Mouse (Mus musculus): ENCODE measurements around the gene Fam19a5.

Gene Fam19a5

DNA sequence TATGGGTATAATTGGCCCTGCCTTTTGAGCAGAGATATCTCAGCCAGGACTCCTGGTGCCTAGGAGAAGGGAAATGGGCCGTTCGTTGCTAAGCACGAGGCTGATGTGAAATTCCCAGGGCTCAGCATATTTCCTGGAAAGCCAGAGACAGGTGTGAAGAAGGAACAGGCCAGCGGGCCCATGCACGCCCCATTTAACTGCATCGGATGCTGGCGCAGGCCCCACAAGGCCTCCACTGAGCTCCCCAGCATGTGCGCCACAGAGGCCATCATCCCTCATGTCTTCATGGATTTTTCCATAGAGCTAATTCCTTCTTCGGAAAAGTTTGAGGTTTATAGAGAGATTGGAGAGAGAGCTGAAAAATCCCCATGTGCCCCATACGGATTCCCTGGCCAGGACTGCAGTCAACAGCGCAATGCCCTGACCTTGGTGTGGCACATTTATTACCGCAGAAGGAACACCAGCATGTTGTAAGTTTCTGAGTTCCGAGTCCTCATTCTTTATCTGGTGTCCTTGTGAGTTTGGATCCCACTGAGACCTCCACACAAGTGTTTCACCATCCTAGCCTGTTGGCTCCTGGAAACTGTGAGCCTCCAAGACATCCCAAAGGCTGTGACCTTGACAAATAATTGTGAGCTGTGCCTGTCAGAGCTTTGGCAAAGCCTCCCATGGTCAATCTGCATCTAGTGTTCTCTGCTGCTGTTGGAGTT lies 122.1 kb downstream of the Fam19a5 start:
- DNase-seq (ENCODE audit: low read depth, low spot score) = no peak

DNA sequence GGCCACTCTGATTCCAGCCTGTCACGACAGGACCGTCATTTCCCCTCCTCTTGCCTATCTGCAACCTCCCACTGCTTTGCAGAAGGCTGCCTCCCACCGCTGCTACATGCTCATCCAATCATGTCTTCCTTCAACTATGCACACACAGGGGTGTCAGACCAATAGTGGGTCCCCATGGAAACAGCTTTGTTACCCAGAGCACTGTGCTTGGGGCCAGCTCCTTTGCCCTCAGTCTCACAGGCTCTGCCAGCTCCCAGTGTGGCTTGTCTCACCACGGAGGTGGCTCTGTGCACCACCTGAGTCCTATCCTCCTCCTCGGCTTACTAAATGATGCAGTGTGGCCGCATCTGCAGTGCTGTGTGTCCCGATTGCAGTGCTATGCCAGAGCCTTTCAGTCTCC lies 123.3 kb downstream of the Fam19a5 start:
- no peak for DNase-seq (ENCODE audit: low read depth, low spot score)

DNA sequence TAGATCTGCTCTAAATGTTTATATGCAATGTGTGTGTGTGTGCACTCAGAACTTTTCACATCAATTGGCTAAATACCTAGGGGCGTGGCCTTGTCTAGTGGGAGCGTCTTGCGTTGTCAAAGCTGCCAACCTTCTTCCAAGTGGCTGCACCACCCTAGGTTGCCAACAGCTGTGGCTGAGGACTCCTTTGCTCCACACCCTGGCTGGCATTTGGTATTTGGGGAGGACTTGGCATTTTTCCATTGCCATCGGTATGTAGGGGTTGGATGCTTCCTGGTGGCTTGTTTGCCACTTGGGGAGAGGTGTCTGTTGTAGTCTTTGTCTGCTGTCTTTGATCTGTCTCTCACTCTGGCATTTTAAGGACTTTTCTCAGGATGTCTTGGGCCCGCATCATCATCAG lies 124.0 kb downstream of the Fam19a5 start:
- DNase-seq (ENCODE audit: low read depth, low spot score) = no peak

- no peak for DNase-seq (ENCODE audit: low read depth, low spot score)
Measured at GRCm38 (mm10) chr15:87671929-87672328, 127.8 kb downstream of the Fam19a5 start.

GRCm38 (mm10) chr15:87678711-87679110 lies 134.6 kb downstream of the Fam19a5 start:
- DNase-seq (ENCODE audit: low read depth, low spot score) = no peak

DNA sequence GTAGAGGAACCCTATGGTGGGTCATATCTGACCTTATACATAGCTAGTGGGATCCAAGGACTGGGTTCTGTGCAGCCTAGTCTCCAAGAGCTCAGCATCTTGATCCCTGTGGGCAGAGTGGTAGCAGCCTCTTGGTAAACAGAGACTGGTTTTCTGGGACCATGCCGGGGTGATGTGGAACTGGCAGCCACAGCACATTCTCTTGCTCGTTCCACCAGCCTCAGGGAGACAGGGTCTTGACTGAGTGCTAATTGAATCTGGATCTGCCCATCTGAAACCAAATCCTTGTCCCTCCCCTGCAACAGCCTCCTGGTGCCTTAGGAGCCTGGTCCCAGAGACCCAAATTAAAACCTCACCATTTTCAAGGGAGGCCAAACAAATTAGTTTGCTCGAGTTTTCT lies 138.3 kb downstream of the Fam19a5 start:
- no peak for DNase-seq (ENCODE audit: low read depth, low spot score)

DNA sequence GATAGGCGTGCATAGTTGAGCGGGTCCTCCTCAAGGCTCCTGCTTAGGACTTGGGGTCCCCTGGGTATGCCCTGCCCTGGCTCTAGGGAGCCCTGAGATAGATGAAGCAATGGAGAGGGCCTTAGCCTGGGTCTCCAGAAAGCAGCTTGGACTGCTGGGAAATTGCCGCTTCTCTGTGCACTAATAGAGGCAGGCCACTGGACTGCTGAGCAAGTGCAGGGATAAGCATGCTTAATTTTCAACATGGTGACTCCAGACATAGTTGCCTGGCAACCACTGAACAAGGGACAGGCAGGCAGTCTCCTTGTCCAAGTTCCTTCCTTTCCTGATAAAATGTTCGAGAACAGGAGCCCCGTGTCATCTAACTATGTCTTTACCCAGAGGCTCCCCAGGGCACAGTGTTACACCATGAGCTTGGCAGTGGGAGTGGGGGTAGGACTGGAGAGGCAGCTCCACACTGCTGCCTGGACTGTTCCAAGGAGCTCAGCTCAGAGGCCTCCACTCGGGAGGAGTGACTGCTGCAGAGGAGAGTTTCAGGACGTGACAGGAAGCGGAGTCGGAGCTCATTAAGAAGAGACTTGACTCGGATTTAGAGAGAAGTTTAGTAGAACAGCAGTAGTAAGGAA lies 142.4 kb downstream of the Fam19a5 start:
- DNase-seq (ENCODE audit: low read depth, low spot score) = no peak

DNA sequence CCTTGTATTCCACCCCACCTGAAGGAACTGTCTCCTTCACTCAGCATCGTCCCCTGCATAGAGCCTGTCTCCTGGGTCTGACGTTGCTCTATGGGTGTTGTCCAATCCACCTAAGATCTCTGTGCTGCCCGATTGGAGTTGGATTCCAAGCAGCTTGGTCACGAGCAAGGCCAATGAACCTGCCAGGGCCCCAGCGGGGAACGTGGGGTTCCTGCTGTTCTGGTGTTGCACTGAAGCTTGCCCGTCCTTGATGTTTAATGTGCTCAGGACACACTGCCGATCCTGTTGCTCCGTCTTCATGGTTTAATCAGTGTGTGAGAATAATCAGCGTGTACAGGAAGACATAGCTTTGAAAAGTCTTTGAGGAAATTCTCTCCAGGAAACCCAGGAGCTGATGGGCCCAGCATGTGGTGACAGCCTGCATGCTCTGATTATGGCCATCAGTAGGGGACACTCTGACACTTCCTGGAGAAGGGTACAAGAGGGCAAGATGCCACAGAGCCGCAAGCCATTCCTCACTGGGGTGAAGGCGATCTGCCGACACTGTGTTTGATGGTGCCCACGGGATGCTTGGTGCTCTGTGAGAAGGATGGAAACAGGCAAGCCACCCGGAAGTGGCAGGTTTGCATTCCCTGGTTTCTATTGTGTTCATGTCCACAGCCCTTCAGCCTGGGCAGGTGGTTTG lies 147.3 kb downstream of the Fam19a5 start:
- no peak for DNase-seq (ENCODE audit: low read depth, low spot score)

GRCm38 (mm10) chr15:87691958-87692357 lies 147.9 kb downstream of the Fam19a5 start:
- DNase-seq (ENCODE audit: low read depth, low spot score) = no peak

GRCm38 (mm10) chr15:87692394-87692793 lies 148.3 kb downstream of the Fam19a5 start:
- no peak for DNase-seq (ENCODE audit: low read depth, low spot score)

GRCm38 (mm10) chr15:87692865-87693513 lies 148.9 kb downstream of the Fam19a5 start:
- DNase-seq (ENCODE audit: low read depth, low spot score) = no peak

DNA sequence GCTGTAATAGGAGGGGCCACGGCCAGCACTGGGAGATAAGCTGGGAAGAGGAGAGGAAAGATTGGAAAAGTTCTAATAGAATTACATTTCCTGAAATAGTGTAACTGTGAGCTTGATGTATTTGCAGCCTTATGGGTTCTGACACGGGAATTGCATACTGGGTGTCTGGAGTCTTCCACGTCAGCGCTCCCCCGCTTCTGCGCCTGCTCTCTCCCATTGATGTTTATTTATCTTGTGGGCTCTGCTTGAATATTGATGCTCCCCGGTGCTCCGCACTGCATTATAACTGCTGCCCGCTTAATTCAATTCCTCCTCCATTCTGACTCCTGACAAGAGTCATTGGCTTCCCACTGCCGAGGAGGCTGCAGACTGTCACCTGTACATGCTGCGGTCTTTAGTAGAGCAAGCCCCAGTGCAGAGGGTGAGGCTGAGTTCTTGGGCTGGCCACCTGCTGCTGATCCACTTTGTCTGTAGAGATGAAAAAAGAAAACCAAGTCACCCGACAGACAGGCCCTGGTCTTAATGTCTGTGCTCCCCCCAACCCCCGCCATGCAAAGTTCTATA lies 153.4 kb downstream of the Fam19a5 start:
- no peak for DNase-seq (ENCODE audit: low read depth, low spot score)

DNA sequence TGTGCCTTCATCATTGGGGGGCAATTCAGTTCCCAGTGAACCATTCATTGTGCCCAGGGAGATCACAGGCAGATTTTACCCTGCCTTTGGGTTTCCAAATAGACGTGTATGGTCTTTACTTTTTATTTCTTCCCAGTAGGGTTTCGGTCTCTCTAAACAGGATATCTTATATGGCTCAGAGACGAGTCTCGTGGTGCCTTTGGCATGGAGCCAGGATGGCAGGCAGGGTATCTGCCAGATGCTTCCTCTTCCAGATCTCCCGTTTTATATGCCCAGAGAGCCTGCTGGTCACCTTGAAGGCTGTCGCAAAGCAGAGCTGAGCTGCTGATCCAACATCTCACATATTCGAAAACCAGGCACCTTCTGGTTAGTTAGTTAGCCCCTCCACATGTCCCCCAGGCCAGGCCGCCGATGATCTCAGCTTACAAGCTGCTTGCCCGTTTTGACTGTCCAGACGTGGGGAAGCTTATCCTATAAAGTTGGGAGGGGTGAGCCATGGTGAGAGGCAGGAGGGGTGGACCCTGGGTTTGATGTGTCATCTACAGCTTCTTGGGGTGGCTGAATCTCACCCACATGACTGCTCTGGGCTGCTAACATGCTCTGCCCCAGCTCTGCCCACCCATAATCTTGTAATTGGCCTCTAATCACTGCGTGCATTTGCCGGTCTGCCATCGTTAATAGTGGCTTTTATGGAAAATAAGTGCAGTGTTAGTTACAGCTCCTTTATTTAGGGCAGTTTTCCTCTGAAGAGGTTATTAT lies 154.6 kb downstream of the Fam19a5 start:
- no peak for DNase-seq (ENCODE audit: low read depth, low spot score)

- no peak for DNase-seq (ENCODE audit: low read depth, low spot score)
Measured at GRCm38 (mm10) chr15:87702821-87703220, 158.7 kb downstream of the Fam19a5 start.

- DNase-seq (ENCODE audit: low read depth, low spot score) = no peak
Measured at GRCm38 (mm10) chr15:87703334-87703733, 159.2 kb downstream of the Fam19a5 start.

DNA sequence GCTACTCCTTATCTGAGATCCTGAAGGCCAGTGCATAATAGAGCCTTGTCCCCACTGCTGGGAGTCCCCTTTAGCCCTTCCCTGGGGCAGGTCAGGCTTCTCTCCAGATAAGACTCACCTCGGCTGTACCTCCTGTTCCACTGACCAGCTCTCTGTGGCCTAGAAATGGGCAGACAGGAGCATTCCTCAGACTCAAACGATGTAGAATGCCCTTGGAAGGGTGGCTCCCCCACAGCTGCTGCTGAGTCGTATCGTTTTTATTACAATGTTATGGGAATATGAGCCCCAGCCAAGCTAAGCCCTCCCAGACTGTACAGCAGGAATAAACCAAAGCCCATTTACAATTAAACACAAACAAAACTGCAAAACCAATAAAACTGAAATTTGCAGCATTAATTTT lies 167.7 kb downstream of the Fam19a5 start:
- DNase-seq (ENCODE audit: low read depth, low spot score) = no peak

- DNase-seq (ENCODE audit: low read depth, low spot score) = no peak
Measured at GRCm38 (mm10) chr15:87712221-87712620, 168.1 kb downstream of the Fam19a5 start.

DNA sequence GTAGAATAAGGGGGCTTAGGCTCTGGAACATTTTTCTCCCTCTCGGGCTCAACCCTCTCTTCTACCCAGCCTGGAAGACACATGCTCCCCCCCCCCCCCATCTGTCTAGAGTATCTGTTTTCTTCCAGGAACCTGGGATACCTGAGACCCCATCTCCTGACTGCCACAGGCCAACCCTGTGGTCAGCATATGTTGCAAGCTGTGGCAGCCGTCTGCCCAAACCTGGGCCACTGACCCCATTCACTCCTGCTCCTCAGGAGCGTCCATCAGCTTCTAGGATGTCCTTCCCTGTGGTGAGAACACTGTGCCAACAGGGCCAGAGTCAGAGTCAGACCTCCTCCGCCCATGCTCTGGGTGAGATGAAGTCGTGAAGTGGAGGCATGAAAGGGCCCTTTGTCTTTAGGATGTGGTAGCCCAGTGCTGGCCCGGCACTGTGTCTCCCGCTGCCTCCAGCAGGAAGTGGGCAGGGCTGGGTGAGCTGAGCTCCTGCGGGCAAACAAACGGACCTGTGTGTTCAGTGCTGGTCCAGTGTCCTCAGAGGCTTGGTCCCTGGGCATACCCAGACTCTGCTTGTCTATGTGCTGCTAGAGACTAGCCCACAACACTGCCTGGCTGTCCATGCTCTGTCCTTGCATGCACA lies 171.1 kb downstream of the Fam19a5 start:
- DNase-seq (ENCODE audit: low read depth, low spot score) = no peak

DNA sequence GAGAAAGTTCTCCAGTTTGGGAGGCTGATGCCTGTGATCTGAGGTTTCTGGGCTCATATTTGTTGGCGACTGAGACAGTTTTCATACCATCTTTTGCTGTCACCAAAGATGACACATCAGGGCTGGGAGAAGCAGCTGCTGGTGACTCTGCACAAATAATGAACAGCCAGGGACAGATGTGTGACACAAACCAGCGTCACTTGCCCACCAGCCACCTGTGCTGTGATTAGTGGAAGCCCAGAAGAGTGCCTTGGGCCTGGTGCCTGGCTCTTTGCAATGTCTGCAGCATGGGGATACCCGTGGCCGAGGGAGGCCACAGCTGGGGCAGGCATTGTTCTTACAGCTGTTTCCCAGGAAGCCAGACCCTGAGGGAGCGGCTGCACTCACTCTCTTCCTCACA lies 173.0 kb downstream of the Fam19a5 start:
- no peak for DNase-seq (ENCODE audit: low read depth, low spot score)

- DNase-seq (ENCODE audit: low read depth, low spot score) = no peak
Measured at GRCm38 (mm10) chr15:87723455-87723986, 179.4 kb downstream of the Fam19a5 start.

Data from ZHBTc4 (cell line).